Mouse (Mus musculus): ENCODE measurements around the gene Elmod3. TPM values are rescaled to one million over a fixed set of nuclear protein-coding genes. Genes with fewer than 3 reads are reported as not detected.
"Not testable (repeated sequence)": the region's sequence is repeated elsewhere in the genome, so short reads cannot be mapped to it uniquely, and the experiment has no call there.

Elmod3 gene
- total RNA-seq, 2 experiments from 2014 or later = 8.1 to 8.8 TPM

GRCm38 (mm10) chr6:72543265-72543850 lies 54.9 kb downstream of the Elmod3 start:
- no peak for DNase-seq (ENCODE audit: low spot score in 2 of 2)

- peak in 1 of 2 experiments; percentile 71 for DNase-seq (ENCODE audit: low spot score in 2 of 2)
Observed at GRCm38 (mm10) chr6:72538562-72539031, 59.6 kb downstream of the Elmod3 start.

GRCm38 (mm10) chr6:72537998-72538500 lies 60.2 kb downstream of the Elmod3 start:
- no peak for DNase-seq (ENCODE audit: low spot score in 2 of 2)

- peak; percentile 76 to 85 for DNase-seq (ENCODE audit: low spot score in 2 of 2)
Observed at GRCm38 (mm10) chr6:72535165-72535564, 63.0 kb downstream of the Elmod3 start.

GRCm38 (mm10) chr6:72534035-72534809 lies 64.0 kb downstream of the Elmod3 start:
- DNase-seq (ENCODE audit: low spot score in 2 of 2) = peak; percentile 58 to 78

GRCm38 (mm10) chr6:72533555-72533954 lies 64.7 kb downstream of the Elmod3 start:
- not testable (repeated sequence) for DNase-seq (ENCODE audit: low spot score in 2 of 2)

GRCm38 (mm10) chr6:72532580-72532979 lies 65.6 kb downstream of the Elmod3 start:
- no peak for DNase-seq (ENCODE audit: low spot score in 2 of 2)

GRCm38 (mm10) chr6:72528410-72529151 lies 69.6 kb downstream of the Elmod3 start:
- DNase-seq (ENCODE audit: low spot score in 2 of 2) = no peak

- no peak for DNase-seq (ENCODE audit: low spot score in 2 of 2)
Observed at GRCm38 (mm10) chr6:72527070-72527469, 71.1 kb downstream of the Elmod3 start.

- no peak for DNase-seq (ENCODE audit: low spot score in 2 of 2)
Observed at GRCm38 (mm10) chr6:72524160-72524559, 74.1 kb downstream of the Elmod3 start.

- DNase-seq (ENCODE audit: low spot score in 2 of 2) = no peak
Observed at GRCm38 (mm10) chr6:72523222-72523621, 75.0 kb downstream of the Elmod3 start.

GRCm38 (mm10) chr6:72522288-72522687 lies 75.9 kb downstream of the Elmod3 start:
- no peak for DNase-seq (ENCODE audit: low spot score in 2 of 2)

GRCm38 (mm10) chr6:72521607-72522006 lies 76.6 kb downstream of the Elmod3 start, which contains the start of gene Sh2d6:
TSS of gene Sh2d6 (minus strand) at chr6:72521707.
- no peak for DNase-seq (ENCODE audit: low spot score in 2 of 2)

GRCm38 (mm10) chr6:72520904-72521303 lies 77.3 kb downstream of the Elmod3 start:
- DNase-seq (ENCODE audit: low spot score in 2 of 2) = no peak

GRCm38 (mm10) chr6:72519892-72520663 lies 78.1 kb downstream of the Elmod3 start:
- peak in 1 of 2 experiments; percentile 53 for DNase-seq (ENCODE audit: low spot score in 2 of 2)

- DNase-seq (ENCODE audit: low spot score in 2 of 2) = no peak
Observed at GRCm38 (mm10) chr6:72519303-72519702, 78.9 kb downstream of the Elmod3 start.

GRCm38 (mm10) chr6:72518842-72519241 lies 79.4 kb downstream of the Elmod3 start:
- no peak for DNase-seq (ENCODE audit: low spot score in 2 of 2)
